Mouse (Mus musculus): ENCODE data around the gene 1700001C02Rik.

Gene 1700001C02Rik

DNA sequence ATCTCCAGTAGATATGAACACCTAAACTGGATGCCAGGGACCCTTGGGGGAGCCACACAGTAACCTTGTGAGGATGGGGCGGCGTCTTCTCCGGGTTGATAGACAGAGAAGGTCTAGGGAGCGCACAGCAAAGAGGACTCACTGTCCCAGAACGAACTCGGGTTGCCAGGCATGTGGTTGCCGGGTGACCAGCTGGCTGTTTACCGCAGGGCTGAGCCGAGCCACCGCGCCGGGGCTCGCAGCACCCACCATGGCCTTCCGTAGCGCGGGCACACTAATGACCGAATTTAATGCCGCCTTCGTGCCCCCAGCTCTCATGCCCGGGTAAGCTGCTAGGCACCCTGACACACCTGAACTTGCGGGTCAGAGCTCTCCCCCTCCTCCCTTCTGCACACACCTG is at the start of gene 1700001C02Rik:
Gene 1700001C02Rik (plus strand): TSS at position 187 of the 400 bp plus-strand sequence.
- peak; percentile 48 for DNase-seq (ENCODE audit: low spot score)

DNA sequence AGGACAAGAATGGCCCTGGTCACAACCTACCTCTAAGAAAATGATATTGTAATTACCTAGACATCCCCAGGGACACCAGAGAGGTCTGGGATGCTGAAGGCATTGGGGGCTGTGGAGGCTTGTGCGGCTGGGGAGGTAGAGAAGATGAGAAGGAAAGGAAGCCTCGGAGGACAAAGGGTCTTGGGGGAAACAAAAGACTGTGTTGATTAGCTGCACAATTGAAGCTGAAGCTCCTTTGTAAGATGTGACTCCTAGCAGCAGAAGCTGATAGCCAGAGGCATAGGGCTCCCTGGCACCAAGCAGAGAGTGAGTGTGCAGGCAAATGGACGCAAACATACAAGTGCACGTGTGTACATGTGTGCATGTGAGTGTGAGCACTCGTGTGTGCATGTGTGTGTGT is 49.2 kb upstream of the 1700001C02Rik start:
- DNase-seq (ENCODE audit: low spot score) = no peak

DNA sequence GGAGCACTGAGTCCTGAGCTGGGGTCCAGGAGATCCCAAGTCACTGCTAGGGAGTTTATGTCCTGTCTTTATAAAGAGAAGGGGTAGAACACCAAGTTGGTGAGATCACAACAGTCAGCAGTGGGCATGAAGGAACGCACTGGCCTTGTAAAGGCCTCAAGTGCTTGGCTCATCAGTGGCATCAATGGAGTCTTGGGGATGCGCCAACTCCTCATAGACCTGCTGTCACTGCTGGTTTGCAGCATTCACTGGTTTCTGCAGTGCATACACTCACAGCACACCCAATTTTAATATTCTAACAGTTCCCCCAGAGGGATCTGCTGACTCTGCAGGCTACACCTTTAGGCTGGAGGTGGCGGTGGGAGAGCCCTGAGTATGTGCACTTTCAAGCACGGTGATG is 42.7 kb upstream of the 1700001C02Rik start:
- no peak for DNase-seq (ENCODE audit: low spot score)

DNA sequence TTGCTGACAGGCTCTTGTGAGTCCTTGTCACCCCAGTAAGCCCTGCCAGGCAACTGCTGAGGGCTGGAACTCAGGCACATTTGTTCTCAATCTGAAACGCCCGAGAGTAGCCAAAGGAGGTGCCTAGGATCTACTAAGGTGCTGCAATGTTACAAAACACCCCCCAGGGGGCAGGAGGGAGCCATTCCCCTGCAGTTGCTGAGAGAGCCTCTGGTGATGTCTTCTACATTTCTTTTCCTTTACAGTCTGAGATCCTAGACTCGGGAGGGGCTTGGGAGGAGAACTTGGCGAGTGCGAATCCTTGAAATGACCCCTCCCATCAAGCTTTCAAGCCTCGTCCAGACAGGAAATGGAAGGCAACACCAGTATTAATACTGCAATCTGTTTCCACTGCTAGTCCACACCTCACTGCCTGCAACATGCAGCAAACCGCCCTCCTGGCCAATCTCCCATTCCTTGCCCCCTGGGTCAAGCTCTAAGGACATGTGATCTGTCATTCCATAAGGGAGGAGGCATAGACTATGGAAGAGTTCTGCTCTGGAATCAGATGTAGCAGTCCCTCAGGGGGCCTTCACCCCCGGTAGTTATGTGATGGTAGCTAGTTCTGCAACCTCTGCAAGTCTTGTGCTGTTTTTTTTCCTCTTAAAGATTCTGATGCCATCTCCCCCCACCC is 42.1 kb upstream of the 1700001C02Rik start:
- DNase-seq (ENCODE audit: low spot score) = peak; percentile 56

DNA sequence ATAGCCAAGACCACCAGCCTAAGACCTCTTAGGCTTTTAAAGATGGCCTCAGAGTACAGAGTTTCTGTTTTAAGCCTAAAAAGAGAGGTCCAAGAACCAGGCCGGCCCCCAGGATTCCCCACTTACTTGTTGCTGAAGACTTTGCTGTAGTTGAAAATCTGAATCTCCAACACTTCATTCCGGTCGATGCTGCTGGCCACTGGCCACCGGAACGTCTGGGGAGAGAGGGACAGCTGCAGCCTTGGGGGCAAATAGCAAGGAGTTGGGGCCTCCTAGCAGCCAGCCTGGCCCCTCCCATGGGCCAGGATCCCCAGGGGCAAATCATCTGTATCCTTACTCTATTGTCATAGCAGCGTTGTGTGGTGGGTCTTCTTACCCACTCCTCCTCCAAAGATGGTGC is 38.4 kb upstream of the 1700001C02Rik start:
- no peak for DNase-seq (ENCODE audit: low spot score)

DNA sequence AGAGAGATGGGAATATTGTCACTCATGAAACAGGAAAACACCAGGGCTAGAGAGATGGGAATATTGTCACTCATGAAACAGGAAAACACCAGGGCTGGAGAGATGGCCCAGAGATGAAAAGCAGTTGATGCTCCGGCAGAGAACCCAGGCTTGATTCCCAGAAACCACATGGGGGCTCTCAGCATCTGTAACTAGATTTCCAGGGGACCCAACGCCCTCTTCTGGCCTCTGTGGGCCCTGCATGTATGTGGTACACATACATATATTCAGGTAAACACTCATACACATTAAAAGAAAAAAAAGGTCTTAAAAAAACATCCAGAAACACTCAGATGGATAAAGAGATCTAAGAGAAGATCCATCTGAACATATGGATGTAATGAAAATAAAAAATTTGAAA is 26.9 kb upstream of the 1700001C02Rik start:
- DNase-seq (ENCODE audit: low spot score) = no peak

DNA sequence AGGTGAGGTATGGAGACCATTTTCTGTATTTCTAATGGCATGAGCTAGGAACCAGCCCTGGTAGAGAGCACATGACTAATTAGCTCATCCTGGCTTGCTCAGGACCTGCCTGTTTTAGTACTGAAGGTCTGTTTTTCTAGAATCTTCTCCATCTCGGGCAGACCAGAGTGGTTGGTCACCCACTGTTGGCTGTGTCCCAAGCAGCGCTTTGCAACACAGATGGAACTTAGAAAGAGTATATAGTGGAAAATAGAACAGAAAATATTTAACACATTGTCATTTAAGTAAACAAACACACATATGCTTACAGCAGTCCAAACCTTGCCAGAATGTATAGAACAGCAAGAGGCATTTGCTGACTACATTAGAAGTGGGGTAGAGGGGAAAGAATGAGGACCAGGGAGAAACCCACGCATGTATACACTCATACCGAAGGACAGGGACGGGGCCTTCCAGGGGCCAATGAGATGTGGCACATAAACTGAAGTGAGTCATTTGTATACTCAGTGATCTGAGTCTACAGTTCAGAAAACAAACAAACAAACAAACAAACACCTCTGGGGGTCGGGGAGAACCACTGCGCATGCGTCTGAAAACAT is 25.4 kb upstream of the 1700001C02Rik start:
- no peak for DNase-seq (ENCODE audit: low spot score)

DNA sequence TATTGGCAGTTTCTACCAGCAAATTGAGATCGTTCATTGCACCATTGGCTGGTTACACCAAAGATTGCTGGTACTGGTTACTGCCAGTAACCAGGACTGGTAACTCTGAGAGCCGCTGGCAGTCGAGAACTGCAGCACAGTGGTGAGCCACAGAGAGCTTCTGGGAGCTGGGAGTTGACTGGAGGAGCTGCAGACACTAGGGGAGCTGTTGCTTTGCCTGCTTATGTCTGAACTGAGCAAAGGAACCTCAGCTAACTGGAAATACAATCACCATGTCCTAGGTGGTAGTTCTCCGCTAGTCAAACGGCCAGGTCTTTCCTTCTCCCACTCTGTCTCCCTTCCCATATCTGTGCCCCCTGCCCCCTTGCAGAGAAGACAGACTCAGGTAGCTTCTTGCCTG is 23.7 kb upstream of the 1700001C02Rik start:
- DNase-seq (ENCODE audit: low spot score) = no peak

DNA sequence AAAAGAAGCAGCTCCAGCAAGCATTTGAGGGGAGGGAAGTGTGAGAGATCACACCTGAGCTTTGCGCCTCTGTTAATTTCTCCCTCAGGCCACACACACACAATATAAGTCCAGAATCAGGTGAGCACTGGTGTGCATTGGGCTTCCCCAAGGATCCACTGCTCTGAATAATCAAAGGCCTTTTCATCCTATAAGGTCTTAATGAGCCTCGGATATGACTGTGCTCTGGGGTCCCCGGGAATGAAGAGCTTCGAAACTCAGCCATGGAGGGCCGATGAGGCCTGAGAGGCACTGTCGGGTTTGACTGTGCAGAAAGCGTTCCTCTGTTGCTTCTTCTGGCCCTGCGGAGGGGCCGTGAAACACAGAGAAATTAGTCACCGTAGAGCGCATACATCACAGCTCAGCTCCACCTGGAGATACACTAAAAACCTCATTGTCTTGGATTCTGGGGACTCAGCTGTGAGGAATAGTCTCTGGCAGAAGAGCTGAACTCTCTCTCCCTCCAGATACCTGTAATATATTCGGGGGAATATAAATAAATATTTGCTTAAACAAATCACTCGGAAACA is 21.4 kb upstream of the 1700001C02Rik start:
- DNase-seq (ENCODE audit: low spot score) = no peak

DNA sequence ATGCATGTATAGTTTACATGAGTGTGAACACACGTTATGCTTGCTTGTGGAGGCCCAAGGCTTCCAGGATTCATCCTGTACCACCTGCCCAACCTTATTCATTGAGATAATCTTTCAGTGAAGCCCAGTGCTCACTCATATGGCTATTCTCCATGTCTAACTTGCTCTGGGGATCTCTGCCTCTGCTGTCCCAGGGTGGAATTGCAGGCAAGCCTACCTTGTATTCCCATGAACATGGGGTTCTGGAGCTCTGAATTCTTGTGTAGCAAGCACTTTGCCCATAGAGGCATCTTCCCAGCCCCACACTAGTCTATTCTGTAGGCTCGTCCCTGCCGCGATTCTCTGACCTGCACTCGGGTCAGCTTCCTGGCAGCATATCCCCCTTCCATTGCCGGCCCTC is 9.8 kb upstream of the 1700001C02Rik start:
- no peak for DNase-seq (ENCODE audit: low spot score)

DNA sequence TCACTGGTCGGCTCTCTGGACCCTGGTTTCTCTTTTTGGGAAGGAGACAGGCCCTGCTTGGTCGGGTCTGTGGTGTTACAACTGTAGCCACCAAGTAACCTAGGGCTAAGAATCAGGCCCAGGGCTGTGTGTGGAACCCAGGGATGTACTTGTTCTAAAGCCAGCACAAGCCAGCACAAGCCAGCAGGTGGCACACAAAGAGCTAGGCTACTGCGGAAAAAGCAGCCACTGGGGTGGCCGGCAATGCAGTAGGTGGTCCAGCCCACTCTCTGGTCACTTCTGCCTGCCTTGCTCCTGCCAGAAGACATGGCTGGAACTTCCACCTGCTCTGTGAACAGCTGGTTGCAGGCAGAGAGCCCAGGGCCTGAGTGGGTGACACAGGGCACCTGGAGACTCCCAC is 5.7 kb upstream of the 1700001C02Rik start:
- DNase-seq (ENCODE audit: low spot score) = no peak

DNA sequence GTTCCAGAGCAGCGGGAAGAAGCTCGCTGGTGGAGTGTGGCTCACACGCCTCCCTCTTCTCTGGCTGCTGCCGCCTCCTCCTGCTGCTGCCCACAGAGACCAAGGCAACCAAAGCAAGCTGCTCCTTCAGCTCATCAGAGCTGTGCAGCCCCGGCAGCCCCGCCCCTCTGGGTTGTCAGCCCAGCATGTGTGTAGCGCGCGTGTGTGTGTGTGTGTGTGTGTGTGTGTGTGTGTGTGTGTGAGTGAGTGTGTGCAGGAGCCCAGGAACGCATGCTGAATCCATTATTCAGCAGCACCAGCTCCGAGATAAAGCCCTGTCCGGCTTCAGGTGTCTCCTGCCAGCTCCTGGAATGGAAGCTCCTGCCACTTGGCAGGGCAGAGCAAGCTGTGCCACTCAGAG is 4.0 kb upstream of the 1700001C02Rik start, which contains the start of gene Otof:
Gene Otof (minus strand): TSS at position 112 of the 400 bp plus-strand sequence.
- DNase-seq (ENCODE audit: low spot score) = peak; percentile 26

DNA sequence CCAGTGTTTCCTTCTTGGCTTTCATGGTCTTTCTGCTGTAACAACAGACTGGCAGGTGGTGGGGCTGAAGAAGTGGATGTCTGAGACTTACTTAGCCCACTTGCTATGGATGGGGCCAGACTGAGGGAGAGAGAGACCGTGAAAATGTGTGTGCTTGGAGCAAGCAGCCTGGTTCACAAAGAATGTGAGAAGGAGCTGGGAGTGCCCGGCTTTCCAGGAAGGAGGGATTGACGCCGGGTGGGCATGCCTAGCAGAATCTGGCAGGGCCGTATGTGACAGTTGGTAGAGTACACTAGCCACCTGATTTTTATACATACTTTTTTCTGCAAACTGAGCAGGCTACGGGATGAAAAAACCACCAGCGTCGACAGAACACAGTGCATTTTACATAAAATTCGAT is 468 bp downstream of the 1700001C02Rik start:
- no peak for DNase-seq (ENCODE audit: low spot score)

DNA sequence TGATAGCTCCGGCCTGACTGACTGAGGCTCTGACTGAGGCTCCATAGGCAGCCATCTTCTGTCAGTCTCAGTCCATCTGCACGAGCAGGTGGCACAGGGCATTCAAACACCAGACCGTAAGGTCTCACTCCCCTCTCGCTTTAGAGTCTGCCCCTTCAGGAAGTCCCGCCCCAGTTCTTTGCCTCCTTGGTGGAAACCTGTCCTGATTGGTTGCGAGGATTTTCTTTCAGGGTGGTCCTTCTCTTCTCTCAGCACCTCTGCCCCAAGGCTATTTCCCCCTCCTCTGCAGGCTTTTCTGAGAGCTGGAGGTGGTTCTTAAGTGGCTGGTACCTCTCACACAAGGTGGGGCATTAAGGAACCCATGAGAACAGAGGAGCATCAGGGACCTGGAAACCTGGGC is 4.6 kb downstream of the 1700001C02Rik start:
- no peak for DNase-seq (ENCODE audit: low spot score)

DNA sequence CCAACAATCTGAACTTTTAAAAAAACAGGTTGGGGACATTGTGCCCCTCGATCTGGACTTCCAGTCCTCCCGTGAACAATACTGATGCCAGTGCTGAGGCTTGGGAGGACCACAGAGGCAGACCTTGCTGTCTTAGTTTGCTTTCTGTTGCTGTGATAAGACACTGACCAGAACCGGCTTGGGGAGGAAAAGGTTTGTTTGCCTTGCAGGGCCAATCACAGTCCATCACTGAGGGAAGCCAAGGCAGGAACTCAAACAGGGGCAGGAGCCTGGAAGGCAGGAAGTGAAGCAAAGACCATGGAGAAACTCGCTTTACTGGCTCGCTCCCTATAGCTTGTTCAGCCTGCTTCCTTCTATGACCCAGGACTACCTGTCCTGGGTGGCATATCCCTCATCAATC is 6.3 kb downstream of the 1700001C02Rik start:
- no peak for DNase-seq (ENCODE audit: low spot score)

DNA sequence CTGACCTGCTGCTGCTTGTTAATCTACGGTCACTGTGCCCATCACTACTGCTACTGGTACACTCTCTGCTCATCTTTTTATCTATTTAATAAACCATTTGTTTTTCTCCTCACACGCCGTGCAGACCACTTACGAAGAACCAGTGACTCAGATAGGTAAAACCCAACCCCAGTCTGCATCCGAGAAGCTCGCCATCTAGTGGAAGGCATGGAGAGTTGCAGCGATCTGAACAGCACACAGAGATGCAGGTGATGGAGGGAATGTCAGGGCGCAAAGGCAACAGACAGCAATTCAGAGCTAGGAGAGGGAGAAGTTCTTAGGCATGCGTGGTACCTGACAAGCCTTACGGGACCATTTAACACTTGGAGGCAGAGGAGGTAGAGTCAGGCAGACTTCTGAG is 10.7 kb downstream of the 1700001C02Rik start:
- DNase-seq (ENCODE audit: low spot score) = no peak

DNA sequence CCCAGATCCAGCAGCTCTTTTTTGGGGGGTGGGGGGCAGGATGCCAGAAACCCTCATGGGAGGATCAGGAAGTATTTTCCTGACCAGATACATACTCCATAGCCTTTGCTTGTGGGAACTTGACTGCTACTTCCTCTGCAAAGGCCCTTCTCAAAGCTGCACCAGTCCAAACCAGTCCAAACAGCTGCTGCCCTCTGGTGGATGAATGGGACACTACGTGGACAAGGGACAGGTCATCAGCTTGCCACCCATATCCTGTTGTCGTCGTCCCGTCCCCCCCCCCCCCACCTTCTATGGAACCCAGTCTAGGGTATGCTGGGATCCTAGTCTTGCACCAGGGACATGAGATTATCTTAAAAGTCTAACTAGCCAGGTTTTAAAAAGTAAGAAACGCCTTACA is 16.5 kb downstream of the 1700001C02Rik start:
- peak; percentile 64 for DNase-seq (ENCODE audit: low spot score)

DNA sequence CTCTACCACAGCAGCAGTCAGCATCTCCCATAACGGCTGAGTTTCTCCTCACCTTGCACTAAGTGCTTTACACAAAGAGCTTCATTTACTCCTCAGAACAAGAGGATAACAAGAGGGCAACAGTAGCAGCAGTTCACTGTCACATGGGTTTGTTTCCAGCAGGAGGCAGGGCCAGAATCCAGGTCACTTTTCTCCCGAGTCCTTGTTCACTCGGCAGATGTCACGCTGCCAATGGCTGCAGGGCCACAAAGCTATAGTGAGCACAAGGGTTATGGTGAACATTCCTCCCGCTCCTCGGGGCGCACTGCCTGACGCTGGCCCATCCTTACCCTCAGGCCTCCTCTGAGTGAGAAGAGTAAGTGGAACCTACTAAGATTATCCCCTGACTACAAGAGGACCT is 17.7 kb downstream of the 1700001C02Rik start:
- no peak for DNase-seq (ENCODE audit: low spot score)

DNA sequence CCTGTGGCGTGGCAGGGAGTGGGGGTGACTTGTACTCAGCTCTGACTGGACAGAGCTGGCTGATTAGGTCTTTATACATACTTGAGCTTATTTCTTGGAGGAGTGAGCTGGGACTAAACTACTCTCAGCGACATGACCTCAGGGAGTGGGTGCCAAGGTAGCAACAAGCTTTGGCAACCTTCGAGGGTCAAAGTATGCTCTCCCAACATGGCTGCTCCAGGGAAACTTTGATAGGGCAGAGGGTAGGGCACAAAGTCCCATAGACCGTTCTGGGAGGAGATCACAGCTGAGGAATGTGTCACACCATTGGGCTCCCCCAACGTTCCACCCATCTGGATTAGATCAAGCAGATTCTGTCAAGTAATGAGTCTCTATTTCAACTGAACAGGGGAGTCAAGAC is 18.7 kb downstream of the 1700001C02Rik start:
- DNase-seq (ENCODE audit: low spot score) = no peak

DNA sequence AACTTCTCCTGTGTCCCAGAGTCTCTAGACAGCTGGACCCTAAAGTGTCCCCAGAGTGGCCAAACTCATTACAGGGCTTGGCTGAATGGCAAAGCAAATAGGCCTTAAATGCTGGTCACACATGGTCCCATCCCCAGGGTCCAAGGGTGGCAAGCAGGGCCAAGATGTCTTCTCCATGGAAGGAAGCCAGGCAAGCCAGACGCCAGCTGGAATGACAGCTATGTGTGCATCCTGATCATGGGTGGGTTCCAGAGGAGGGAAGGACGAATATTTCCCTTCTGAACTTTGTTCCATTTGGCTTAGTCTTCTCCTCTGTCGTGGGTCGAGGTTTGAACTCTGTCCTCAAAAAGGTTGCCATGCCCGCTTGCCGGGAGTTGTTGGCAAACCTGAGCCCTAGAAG is 19.3 kb downstream of the 1700001C02Rik start:
- DNase-seq (ENCODE audit: low spot score) = no peak

DNA sequence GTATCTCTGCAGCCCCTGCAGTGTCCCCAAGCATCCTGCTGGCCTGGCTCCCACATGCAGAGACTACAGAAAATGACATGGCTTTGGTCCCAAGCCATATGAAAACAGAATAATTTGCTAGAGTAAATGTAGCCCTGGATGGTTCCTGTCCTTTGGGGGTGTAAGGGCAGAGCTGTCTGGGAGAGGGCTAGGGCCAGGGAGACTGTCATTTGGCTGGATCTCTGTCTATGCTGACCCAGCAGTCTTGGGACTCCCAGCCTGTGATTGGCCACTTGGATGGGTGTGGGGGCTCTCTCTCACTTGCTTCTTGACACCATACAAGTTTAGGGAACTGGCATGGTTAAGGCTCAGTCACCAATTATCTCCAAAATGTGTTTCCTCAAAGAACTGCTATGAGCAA is 24.4 kb downstream of the 1700001C02Rik start:
- DNase-seq (ENCODE audit: low spot score) = no peak

DNA sequence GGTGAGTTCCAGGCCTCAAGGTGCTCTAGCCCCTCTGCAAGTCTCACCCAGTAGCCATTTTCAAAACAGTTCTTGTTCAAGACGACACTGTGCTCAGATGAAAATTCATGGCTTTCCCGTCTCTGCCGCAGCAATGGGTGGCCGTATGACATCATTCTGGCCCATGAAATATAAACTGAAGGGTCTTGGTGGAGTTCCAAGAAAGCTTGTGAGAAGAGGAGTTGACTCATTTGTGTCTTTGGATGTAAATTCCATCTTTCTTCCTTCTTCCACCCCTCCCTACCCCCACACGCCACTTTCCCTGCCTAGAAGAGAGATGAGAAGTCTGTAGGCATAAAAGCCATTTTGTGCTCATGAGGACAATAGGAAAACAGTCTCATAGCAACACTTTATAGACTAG is 25.0 kb downstream of the 1700001C02Rik start:
- DNase-seq (ENCODE audit: low spot score) = no peak

DNA sequence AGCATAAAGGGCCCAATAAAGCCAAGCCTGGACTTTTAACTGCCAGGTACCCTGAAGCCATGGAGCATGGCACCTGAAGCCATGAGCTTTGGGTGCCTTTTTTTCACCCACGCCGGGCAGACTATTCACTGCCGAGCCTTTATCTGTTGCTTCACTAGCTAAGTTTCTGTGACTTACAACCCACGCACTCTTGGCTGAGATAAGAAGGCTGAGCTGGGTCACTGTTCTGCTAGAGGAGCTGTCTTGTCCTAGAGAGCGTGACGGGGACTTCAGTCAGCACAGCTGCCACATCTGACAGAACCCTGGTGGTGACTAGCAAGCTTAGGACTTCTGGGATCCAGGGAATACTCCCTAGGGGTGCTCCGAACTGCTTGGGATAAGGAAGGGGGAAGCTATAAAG is 27.9 kb downstream of the 1700001C02Rik start:
- DNase-seq (ENCODE audit: low spot score) = no peak

DNA sequence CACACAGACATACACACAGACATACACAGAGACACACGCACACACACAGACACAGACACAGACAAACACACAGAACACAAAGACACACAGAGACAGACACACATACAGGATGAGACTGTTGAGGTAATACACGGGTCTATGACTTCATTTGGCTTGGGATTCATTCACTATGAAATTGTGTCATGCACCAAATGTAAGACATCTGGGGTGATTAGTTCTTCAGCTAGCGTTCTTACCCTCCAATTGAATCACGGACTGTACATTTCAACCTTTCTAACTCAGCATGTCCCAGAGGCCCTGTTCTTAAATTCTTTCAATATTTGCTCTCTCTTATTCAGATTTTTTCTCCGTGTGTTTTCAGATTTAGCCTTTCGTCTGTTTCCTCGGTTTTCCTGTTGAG is 28.8 kb downstream of the 1700001C02Rik start:
- no peak for DNase-seq (ENCODE audit: low spot score)

Measured in ovary, postnatal 36 days (tissue).